Mouse (Mus musculus) heart, postnatal 0 days (tissue): Measurements from ENCODE around the gene Rnf227. TPM values are rescaled to one million over a fixed set of nuclear protein-coding genes. Genes with fewer than 3 reads are reported as not detected.
A peak's percentile ranks its signal among the peaks of the same experiment; 100 is the strongest.

Experiments used
- ATAC-seq: fragments of 200-750 bp; cut with Nextera tagmentation; 2 replicates; pipeline ENCODE4 v1.8.0; 2017; ENCODE audit warnings: low read depth, moderate number of reproducible peaks, moderate library complexity; ENCODE audit not compliant: insufficient read depth
- DNase-seq: peaks from one replicate; pipeline ENCODE4 v3.0.0-alpha.2; 2016; ENCODE audit warnings: low spot score
- H3K27ac ChIP-seq: fragments of 300-500 bp; sonication (generic); 2 replicates; pipeline ENCODE4 v1.5.1; 2014; ENCODE audit warnings: low read depth, mild to moderate bottlenecking
- H3K27me3 ChIP-seq: fragments of 300-500 bp; sonication (generic); 2 replicates; pipeline ENCODE4 v1.6.1; 2014; ENCODE audit warnings: low read length, mixed read lengths; ENCODE audit not compliant: control insufficient read depth, insufficient read depth
- H3K36me3 ChIP-seq: fragments of 300-500 bp; sonication (generic); replicated peaks from 2 replicates; pipeline ENCODE4 v1.6.1; 2014; ENCODE audit warnings: low read length, mixed read lengths; ENCODE audit not compliant: control insufficient read depth, insufficient read depth
- H3K4me1 ChIP-seq: fragments of 300-500 bp; sonication (generic); 2 replicates; pipeline ENCODE4 v1.6.1; 2014; ENCODE audit warnings: antibody characterized with exemption; ENCODE audit not compliant: control insufficient read depth, insufficient read depth
- H3K4me2 ChIP-seq: fragments of 300-500 bp; sonication (generic); 2 replicates; pipeline ENCODE4 v1.6.1; 2014; ENCODE audit warnings: low read depth, mild to moderate bottlenecking, low read length, moderate library complexity
- H3K4me3 ChIP-seq: fragments of 300-500 bp; sonication (generic); 2 replicates; pipeline ENCODE4 v1.5.1; 2014; ENCODE audit warnings: low read depth, low read length
- H3K9ac ChIP-seq: fragments of 300-500 bp; sonication (generic); replicated peaks from 2 replicates; pipeline ENCODE4 v1.6.1; 2014; ENCODE audit warnings: low read depth, low read length, mixed read lengths
- H3K9me3 ChIP-seq: fragments of 300-500 bp; sonication (generic); replicated peaks from 2 replicates; pipeline ENCODE4 v1.6.1; 2016; ENCODE audit warnings: low read length; ENCODE audit not compliant: control insufficient read depth
- CTCF ChIP-seq: IDR thresholded peaks from 2 replicates; pipeline ENCODE4 v1.5.1; 2016; ENCODE audit warnings: antibody characterized with exemption, control low read depth, low read depth
- EP300 ChIP-seq: IDR thresholded peaks from 2 replicates; pipeline ENCODE4 v1.6.1; 2016; ENCODE audit warnings: antibody characterized with exemption, low read depth
- WGBS: fragments of 180-500 bp; shearing (Covaris S2); extraction: QIAGEN DNeasy Blood & Tissue Kit; methylation state at CpG from one replicate; pipeline ENCODE4 v1.1.7; 2014; 5-methylcytosine and 5-hydroxymethylcytosine counted together
- polyA plus RNA-seq: library from polyadenylated mRNA; unstranded; fragments of >200 nt; fragmentation: Nextera tagmentation; extraction: Ambion mirVana; gene quantifications from 2 replicates; pipeline ENCODE4 v1.2.1, GENCODE M21; 2015
- total RNA-seq: library from RNA; depleted of rRNA; stranded (reverse); fragments of >200 nt; gene quantifications from 2 replicates; pipeline ENCODE4 v1.2.3, GENCODE M21; 2014; ENCODE audit warnings: low replicate concordance

The Rnf227 gene
- total and polyA plus RNA-seq, 2 experiments from 2014 or later: 3.4 to 10.2 TPM

GRCm38 (mm10) chr11:69321580-69321979 lies 18.7 kb upstream of the Rnf227 start:
- no peak overlapping the region for H3K27ac ChIP-seq
- no peak for TF ChIP-seq CTCF
- no peak for TF ChIP-seq EP300
- 95% methylated on average over 6 of the region's 6 CpGs for WGBS
- H3K4me2 ChIP-seq: peak overlapping the region; percentile 85; the same call in 1 of the 2 replicates
- peaks cover 30% of the 10 kb centered on the region; the same call in 1 of the 2 replicates for H3K4me1 ChIP-seq
- H3K9me3 ChIP-seq: no peaks in the 10 kb centered on the region
- DNase-seq: no peak
- peak overlapping the region; percentile 71; the same call in 1 of the 2 replicates for H3K9ac ChIP-seq
- no peak overlapping the region for H3K4me3 ChIP-seq
- no peaks in the 10 kb centered on the region for H3K27me3 ChIP-seq
- ATAC-seq: no peak
- H3K36me3 ChIP-seq: peaks cover 28% of the 10 kb centered on the region

DNA sequence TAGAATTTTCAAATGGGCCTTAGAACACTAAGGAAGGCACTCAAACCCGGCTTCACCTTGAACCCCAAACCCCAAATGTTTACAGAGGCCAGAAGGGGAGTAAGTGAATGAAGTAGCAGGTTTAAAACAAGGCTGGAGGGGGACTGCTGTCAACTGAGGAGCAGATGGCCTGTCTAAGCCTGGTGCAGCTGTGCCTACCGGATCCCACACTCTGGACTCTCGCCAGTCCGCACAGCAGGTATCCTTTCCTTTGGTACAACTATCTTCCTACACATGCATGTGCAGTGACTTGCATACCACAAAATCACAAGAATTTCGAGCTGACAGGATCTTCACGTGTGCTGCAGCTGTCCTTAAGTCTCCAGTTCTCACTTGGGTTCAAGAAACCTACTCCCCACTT lies 18.3 kb upstream of the Rnf227 start:
- no peak for ATAC-seq
- Histone ChIP-seq H3K36me3 (peaks cover 27% of the 10 kb centered on the region), H3K9me3 (no peaks in the 10 kb centered on the region), H3K4me3 (peak overlapping the region; percentile 57), H3K9ac (peak overlapping the region; percentile 71), H3K27me3 (0 out of 2 replicates have a peak, but pooled peaks cover under 1% of the 10 kb centered on the region), H3K27ac (no peak overlapping the region), H3K4me1 (peaks cover 34% of the 10 kb centered on the region; the same call in 1 of the 2 replicates), H3K4me2 (peak overlapping the region; percentile 85)
- DNase-seq: no peak
- WGBS: 76% methylated on average over 6 of the region's 6 CpGs
- TF ChIP-seq CTCF (no peak), EP300 (no peak)

- H3K9ac ChIP-seq: peak overlapping the region; percentile 71
- TF ChIP-seq CTCF: no peak
- TF ChIP-seq EP300: no peak
- H3K4me1 ChIP-seq: peaks cover 34% of the 10 kb centered on the region; the same call in 1 of the 2 replicates
- peaks cover 6% of the 10 kb centered on the region; the same call in 1 of the 2 replicates for H3K27me3 ChIP-seq
- H3K36me3 ChIP-seq: peaks cover 19% of the 10 kb centered on the region
- no peaks in the 10 kb centered on the region for H3K9me3 ChIP-seq
- DNase-seq (peak; percentile 14), ATAC-seq (no peak)
- 17% methylated on average over 18 of the region's 18 CpGs for WGBS
- peak overlapping the region; percentile 85 for H3K4me2 ChIP-seq
- H3K27ac ChIP-seq: peak overlapping the region; percentile 77
- H3K4me3 ChIP-seq: peak overlapping the region; percentile 57
These were observed 17.4 kb upstream of the Rnf227 start for GRCm38 (mm10) chr11:69322693-69323471.

- Histone ChIP-seq H3K36me3 (peaks cover 15% of the 10 kb centered on the region), H3K27ac (peak within 1 kb of the TSS; percentile 77), H3K4me3 (peak within 1 kb of the TSS; percentile 57), H3K9me3 (no peaks in the 10 kb centered on the region), H3K27me3 (peaks cover 6% of the 10 kb centered on the region; the same call in 1 of the 2 replicates), H3K4me2 (peak within 1 kb of the TSS; percentile 85), H3K9ac (peak within 1 kb of the TSS; percentile 71), H3K4me1 (peaks cover 34% of the 10 kb centered on the region; the same call in 1 of the 2 replicates)
- WGBS: under 1% methylated on average over 30 of the region's 30 CpGs
- ATAC-seq (peak; percentile 95), DNase-seq (peak; percentile 100)
- TF ChIP-seq CTCF (no peak), EP300 (no peak)
These were observed 16.6 kb upstream of the Rnf227 start, which contains the start of the genes Cntrob and Trappc1 for GRCm38 (mm10) chr11:69323667-69324111. Cntrob (minus strand) TSS chr11:69323775. Trappc1 (plus strand) TSS chr11:69323980.

DNA sequence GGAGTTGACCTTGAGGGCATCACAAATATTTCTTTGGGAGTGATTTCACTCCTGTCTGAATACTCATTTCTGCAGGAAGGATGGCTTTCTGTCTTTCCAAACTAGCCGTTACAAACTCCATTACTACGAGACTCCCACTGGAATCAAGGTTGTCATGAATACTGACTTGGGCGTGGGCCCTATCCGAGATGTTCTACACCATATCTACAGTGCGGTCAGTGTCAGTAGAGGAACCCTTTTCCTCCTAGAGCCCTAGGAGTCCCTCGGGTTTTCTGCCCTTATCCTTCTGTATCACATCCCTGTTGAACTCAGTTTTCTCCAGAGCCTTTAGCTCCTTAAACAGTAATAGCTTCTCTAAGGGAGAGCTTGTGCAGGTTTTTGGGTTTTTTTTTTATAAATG lies 15.5 kb upstream of the Rnf227 start:
- peaks cover 34% of the 10 kb centered on the region; the same call in 1 of the 2 replicates for H3K4me1 ChIP-seq
- TF ChIP-seq CTCF: no peak
- no peak for TF ChIP-seq EP300
- DNase-seq (no peak), ATAC-seq (no peak)
- H3K4me2 ChIP-seq: peak overlapping the region; percentile 85
- H3K9ac ChIP-seq: no peak overlapping the region
- H3K9me3 ChIP-seq: no peaks in the 10 kb centered on the region
- peaks cover 5% of the 10 kb centered on the region; the same call in 1 of the 2 replicates for H3K36me3 ChIP-seq
- peaks cover 6% of the 10 kb centered on the region; the same call in 1 of the 2 replicates for H3K27me3 ChIP-seq
- WGBS: 76% methylated on average over 6 of the region's 6 CpGs
- H3K27ac ChIP-seq: no peak overlapping the region; the same call in 1 of the 2 replicates
- H3K4me3 ChIP-seq: peak overlapping the region; percentile 57; the same call in 1 of the 2 replicates
